Mouse (Mus musculus) heart, embryonic 12.5 days (tissue): ENCODE measurements around the gene Snapc4. TPM values are rescaled to one million over a fixed set of nuclear protein-coding genes. Genes with fewer than 3 reads are reported as not detected.
A peak's percentile ranks its signal among the peaks of the same experiment; 100 is the strongest.

Experiments used
- ATAC-seq: fragments of 200-750 bp; cut with Nextera tagmentation; 2 replicates; pipeline ENCODE4 v1.8.0; 2017; ENCODE audit warnings: moderate TSS enrichment, moderate library complexity; ENCODE audit not compliant: insufficient number of reproducible peaks, low FRiP score
- H3K27ac ChIP-seq: fragments of 300-500 bp; sonication (generic); 2 replicates; pipeline ENCODE4 v1.5.1; 2016; ENCODE audit warnings: mild to moderate bottlenecking, moderate library complexity; ENCODE audit not compliant: poor library complexity, severe bottlenecking
- H3K27me3 ChIP-seq: fragments of 300-500 bp; sonication (generic); replicated peaks from 2 replicates; pipeline ENCODE4 v1.6.1; 2016; ENCODE audit warnings: mild to moderate bottlenecking, moderate library complexity
- H3K36me3 ChIP-seq: fragments of 300-500 bp; sonication (generic); 2 replicates; pipeline ENCODE4 v1.6.1; 2016; ENCODE audit warnings: mild to moderate bottlenecking, moderate library complexity
- H3K4me1 ChIP-seq: fragments of 300-500 bp; sonication (generic); replicated peaks from 2 replicates; pipeline ENCODE4 v1.6.1; 2016; ENCODE audit warnings: mild to moderate bottlenecking
- H3K4me2 ChIP-seq: fragments of 300-500 bp; sonication (generic); 2 replicates; pipeline ENCODE4 v1.6.1; 2016; ENCODE audit warnings: mild to moderate bottlenecking, moderate library complexity
- H3K4me3 ChIP-seq: fragments of 300-500 bp; sonication (generic); 2 replicates; pipeline ENCODE4 v1.5.1; 2016; ENCODE audit warnings: mild to moderate bottlenecking
- H3K9ac ChIP-seq: fragments of 300-500 bp; sonication (generic); 2 replicates; pipeline ENCODE4 v1.6.1; 2016; ENCODE audit warnings: mild to moderate bottlenecking, moderate library complexity
- H3K9me3 ChIP-seq: fragments of 300-500 bp; sonication (generic); replicated peaks from 2 replicates; pipeline ENCODE4 v1.6.1; 2016; ENCODE audit warnings: mild to moderate bottlenecking, moderate library complexity
- WGBS: fragments of 180-500 bp; shearing (Covaris S2); methylation state at CpG from one replicate; pipeline ENCODE4 v1.1.7; 2016; 5-methylcytosine and 5-hydroxymethylcytosine counted together
- polyA plus RNA-seq: library from polyadenylated mRNA; unstranded; fragments of >200 nt; fragmentation: Nextera tagmentation; extraction: Ambion mirVana; gene quantifications from 2 replicates; pipeline ENCODE4 v1.2.1, GENCODE M21; 2016

The Snapc4 gene
- polyA plus RNA-seq, 1 experiment from 2014 or later = 20.4 TPM

GRCm38 (mm10) chr2:26320245-26321185, 59.9 kb downstream of the Snapc4 start:
- no peak for ATAC-seq
- Histone ChIP-seq H3K36me3 (peaks cover 33% of the 10 kb centered on the region), H3K4me2 (no peak overlapping the region), H3K9me3 (no peaks in the 10 kb centered on the region), H3K4me1 (peaks cover 66% of the 10 kb centered on the region), H3K9ac (no peak overlapping the region), H3K4me3 (no peak overlapping the region), H3K27me3 (no peaks in the 10 kb centered on the region), H3K27ac (no peak overlapping the region)
- WGBS = 81% methylated on average over 14 of the region's 14 CpGs

- Histone ChIP-seq H3K9ac (no peak overlapping the region), H3K36me3 (peaks cover 25% of the 10 kb centered on the region), H3K27me3 (no peaks in the 10 kb centered on the region), H3K4me3 (no peak overlapping the region), H3K4me1 (peaks cover 62% of the 10 kb centered on the region), H3K4me2 (no peak overlapping the region), H3K9me3 (no peaks in the 10 kb centered on the region), H3K27ac (no peak overlapping the region)
- no peak for ATAC-seq
- 81% methylated on average over 13 of the region's 13 CpGs for WGBS
These were observed 60.8 kb downstream of the Snapc4 start for GRCm38 (mm10) chr2:26319519-26320244.

- Histone ChIP-seq H3K9ac (no peak overlapping the region), H3K27ac (no peak overlapping the region), H3K36me3 (peaks cover 19% of the 10 kb centered on the region), H3K27me3 (no peaks in the 10 kb centered on the region), H3K9me3 (no peaks in the 10 kb centered on the region), H3K4me1 (peaks cover 68% of the 10 kb centered on the region), H3K4me3 (no peak overlapping the region), H3K4me2 (no peak overlapping the region)
- ATAC-seq = no peak
- 91% methylated on average over 9 of the region's 9 CpGs for WGBS
These were observed 61.3 kb downstream of the Snapc4 start for GRCm38 (mm10) chr2:26319109-26319508.

GRCm38 (mm10) chr2:26317991-26318672, 62.3 kb downstream of the Snapc4 start:
- H3K4me1 ChIP-seq = peaks cover 67% of the 10 kb centered on the region
- peaks cover 10% of the 10 kb centered on the region for H3K36me3 ChIP-seq
- no peaks in the 10 kb centered on the region for H3K27me3 ChIP-seq
- no peaks in the 10 kb centered on the region for H3K9me3 ChIP-seq
- H3K27ac ChIP-seq = no peak overlapping the region
- 84% methylated on average over 3 of the region's 3 CpGs for WGBS
- no peak overlapping the region for H3K4me2 ChIP-seq
- H3K4me3 ChIP-seq = no peak overlapping the region
- peak overlapping the region; percentile 92 for H3K9ac ChIP-seq
- ATAC-seq = no peak

GRCm38 (mm10) chr2:26317371-26317770, 63.1 kb downstream of the Snapc4 start:
- H3K36me3 ChIP-seq = peaks cover 4% of the 10 kb centered on the region
- H3K4me1 ChIP-seq = peaks cover 67% of the 10 kb centered on the region
- H3K9ac ChIP-seq = peak overlapping the region; percentile 92
- WGBS = 59% methylated on average over 3 of the region's 3 CpGs
- no peak for ATAC-seq
- H3K27me3 ChIP-seq = no peaks in the 10 kb centered on the region
- H3K9me3 ChIP-seq = no peaks in the 10 kb centered on the region
- H3K27ac ChIP-seq = no peak overlapping the region
- peak overlapping the region; percentile 76; the same call in 1 of the 2 replicates for H3K4me3 ChIP-seq
- peak overlapping the region; percentile 90 for H3K4me2 ChIP-seq

GRCm38 (mm10) chr2:26316576-26317246, 63.7 kb downstream of the Snapc4 start:
- H3K27ac ChIP-seq = peak overlapping the region; percentile 91
- no peak for ATAC-seq
- 61% methylated on average over 9 of the region's 9 CpGs for WGBS

GRCm38 (mm10) chr2:26315925-26316311, 64.5 kb downstream of the Snapc4 start:
- peak overlapping the region; percentile 92 for H3K9ac ChIP-seq
- peaks cover 74% of the 10 kb centered on the region for H3K4me1 ChIP-seq
- peak; percentile 22; the same call in 1 of the 2 replicates for ATAC-seq
- no peaks in the 10 kb centered on the region for H3K9me3 ChIP-seq
- peak overlapping the region; percentile 91 for H3K27ac ChIP-seq
- WGBS = 2% methylated on average over 11 of the region's 11 CpGs
- peak overlapping the region; percentile 76 for H3K4me3 ChIP-seq
- H3K36me3 ChIP-seq = no peaks in the 10 kb centered on the region
- no peaks in the 10 kb centered on the region for H3K27me3 ChIP-seq
- H3K4me2 ChIP-seq = peak overlapping the region; percentile 90

More at GRCm38 (mm10) chr2:26316576-26317246, 63.7 kb downstream of the Snapc4 start:
- Histone ChIP-seq H3K9ac (peak overlapping the region; percentile 92), H3K4me3 (peak overlapping the region; percentile 76), H3K4me1 (peaks cover 72% of the 10 kb centered on the region), H3K36me3 (no peaks in the 10 kb centered on the region; the same call in 1 of the 2 replicates), H3K4me2 (peak overlapping the region; percentile 90), H3K27me3 (no peaks in the 10 kb centered on the region), H3K9me3 (no peaks in the 10 kb centered on the region)

GRCm38 (mm10) chr2:26315072-26315924, 65.2 kb downstream of the Snapc4 start, which contains the start of gene Gpsm1:
Gene Gpsm1, plus strand, starts transcription at chr2:26315515.
- Histone ChIP-seq H3K27me3 (no peaks in the 10 kb centered on the region), H3K4me1 (peaks cover 69% of the 10 kb centered on the region), H3K9me3 (no peaks in the 10 kb centered on the region), H3K4me2 (peak within 1 kb of the TSS; percentile 90), H3K4me3 (peak within 1 kb of the TSS; percentile 76), H3K9ac (peak within 1 kb of the TSS; percentile 92), H3K27ac (peak within 1 kb of the TSS; percentile 91), H3K36me3 (no peaks in the 10 kb centered on the region)
- peak; percentile 83 for ATAC-seq
- WGBS = under 1% methylated on average over 58 of the region's 66 CpGs

GRCm38 (mm10) chr2:26314281-26315071, 66.0 kb downstream of the Snapc4 start:
- Histone ChIP-seq H3K4me3 (peak overlapping the region; percentile 76), H3K27ac (peak overlapping the region; percentile 91), H3K9me3 (no peaks in the 10 kb centered on the region), H3K27me3 (no peaks in the 10 kb centered on the region), H3K4me1 (peaks cover 70% of the 10 kb centered on the region), H3K4me2 (peak overlapping the region; percentile 90), H3K36me3 (no peaks in the 10 kb centered on the region), H3K9ac (peak overlapping the region; percentile 92)
- 37% methylated on average over 13 of the region's 13 CpGs for WGBS
- 0 out of 2 replicates have a peak, but pooled peaks have one; percentile 7 for ATAC-seq
